Mouse (Mus musculus) cerebellum, adult 2 months (tissue): ENCODE measurements around the gene Cox8a. TPM values are rescaled to one million over a fixed set of nuclear protein-coding genes. Genes with fewer than 3 reads are reported as not detected.
A peak's percentile ranks its signal among the peaks of the same experiment; 100 is the strongest.

Experiments
- DNase-seq, 2 experiments: peaks; one replicate each; pipeline ENCODE4 v3.0.0; 2021
- H3K27ac ChIP-seq: fragments of 200-500 bp; 2 replicates; pipeline ENCODE4 v1.5.1; 2012; ENCODE audit warnings: low read length, control low read depth, inconsistent platforms; ENCODE audit not compliant: insufficient read depth
- H3K27me3 ChIP-seq: fragments of 200-500 bp; 2 replicates; pipeline ENCODE4 v1.6.1; 2012; ENCODE audit warnings: inconsistent platforms, mild to moderate bottlenecking, low read length, moderate library complexity; ENCODE audit not compliant: control insufficient read depth, insufficient read depth
- H3K4me1 ChIP-seq: fragments of 200-500 bp; 2 replicates; pipeline ENCODE4 v1.6.1; 2011; ENCODE audit warnings: low read length; ENCODE audit not compliant: control insufficient read depth, insufficient read depth
- H3K4me3 ChIP-seq: fragments of 200-500 bp; replicated peaks from 2 replicates; pipeline ENCODE3; 2011; ENCODE audit warnings: mild to moderate bottlenecking, low read depth, low read length, control low read depth; ENCODE audit not compliant: insufficient read depth
- CTCF ChIP-seq: fragments of 200-500 bp; IDR thresholded peaks from 2 replicates; pipeline ENCODE4 v1.5.1; 2011; ENCODE audit warnings: low read depth, mild to moderate bottlenecking, control low read depth, low read length, moderate library complexity, borderline replicate concordance; ENCODE audit not compliant: insufficient read depth
- POLR2A ChIP-seq: fragments of 200-500 bp; IDR thresholded peaks from 2 replicates; pipeline ENCODE4 v1.6.1; 2011; ENCODE audit warnings: low read length, control low read depth, borderline replicate concordance; ENCODE audit not compliant: insufficient read depth
- WGBS: fragments of 180-500 bp; shearing (Covaris S2); methylation state at CpG from one replicate; pipeline ENCODE4 v1.1.7; 2018; 5-methylcytosine and 5-hydroxymethylcytosine counted together
- polyA plus RNA-seq: library from polyadenylated mRNA; depleted of rRNA; stranded (reverse); fragments of >200 nt; gene quantifications from 2 replicates; pipeline ENCODE4 v1.2.3, GENCODE M21; 2012

Cox8a gene
- polyA plus RNA-seq, 1 experiment, result 1,171 TPM

DNA sequence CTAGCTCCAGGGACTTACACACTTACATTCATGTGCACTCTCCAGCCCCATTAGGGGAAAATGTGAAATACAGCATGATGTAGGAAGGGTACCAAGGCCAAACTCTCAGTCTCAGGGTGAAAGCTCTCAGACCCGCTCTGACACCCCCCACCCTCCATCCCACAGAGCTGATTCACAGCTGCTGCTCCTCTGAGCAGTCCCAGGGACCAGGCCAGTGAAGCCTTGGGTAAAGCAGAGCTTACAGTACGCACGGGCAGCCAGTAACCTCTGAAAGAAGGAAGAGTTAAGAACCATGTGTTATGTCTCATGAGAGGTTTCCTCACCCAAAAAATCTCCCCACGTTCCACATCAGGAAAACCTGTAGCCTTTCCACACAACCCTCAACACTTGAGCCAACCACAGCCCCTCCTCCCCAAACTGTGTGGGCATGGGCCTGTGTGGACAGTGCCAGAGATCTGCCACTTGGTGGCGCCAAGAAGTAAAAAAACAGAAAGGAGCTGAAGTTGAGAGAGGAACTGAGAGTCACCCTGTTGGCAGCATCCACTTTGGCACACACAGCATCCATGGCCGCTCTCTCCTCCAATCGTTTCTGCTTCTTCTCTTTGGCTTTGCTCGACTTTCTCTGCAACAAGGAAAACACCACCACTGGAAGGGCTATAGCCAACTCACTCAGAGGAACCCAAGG is 17.3 kb upstream of the Cox8a start:
- H3K27me3 ChIP-seq, result no peaks in the 10 kb centered on the region
- TF ChIP-seq POLR2A (no peak), CTCF (peak; percentile 86)
- H3K4me1 ChIP-seq, result peaks cover under 1% of the 10 kb centered on the region; the same call in 1 of the 2 replicates
- no peak overlapping the region for H3K27ac ChIP-seq
- DNase-seq, result peak; percentile 82 to 84
- 30% methylated on average over 8 of the region's 8 CpGs for WGBS
- no peak overlapping the region for H3K4me3 ChIP-seq

DNA sequence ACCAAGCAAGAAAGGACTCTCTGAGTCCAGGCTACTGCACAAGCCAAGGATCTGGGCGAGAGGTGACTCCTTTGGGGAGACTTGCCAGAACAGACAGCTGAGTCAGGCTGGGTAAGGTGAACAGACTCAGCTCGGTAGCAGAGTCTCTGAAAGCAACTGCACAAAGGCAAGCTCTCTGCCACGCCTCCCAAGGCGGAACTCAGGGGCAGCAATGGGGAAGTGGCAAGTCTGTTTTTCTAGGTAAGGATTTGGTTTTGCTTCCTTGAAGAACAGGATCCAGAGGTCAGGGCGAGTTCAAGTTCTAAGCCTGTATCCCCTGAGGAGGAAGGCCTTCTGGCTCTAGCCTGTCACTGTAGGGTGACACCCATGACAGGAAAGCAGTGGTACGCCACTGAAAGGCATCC is 9.1 kb upstream of the Cox8a start:
- TF ChIP-seq CTCF (no peak), POLR2A (no peak)
- peak in 1 of 2 experiments; percentile 6 for DNase-seq
- H3K4me1 ChIP-seq, result no peaks in the 10 kb centered on the region
- no peak overlapping the region for H3K27ac ChIP-seq
- H3K27me3 ChIP-seq, result no peaks in the 10 kb centered on the region
- WGBS, result 74% methylated on average over 6 of the region's 6 CpGs
- H3K4me3 ChIP-seq, result no peak overlapping the region

DNA sequence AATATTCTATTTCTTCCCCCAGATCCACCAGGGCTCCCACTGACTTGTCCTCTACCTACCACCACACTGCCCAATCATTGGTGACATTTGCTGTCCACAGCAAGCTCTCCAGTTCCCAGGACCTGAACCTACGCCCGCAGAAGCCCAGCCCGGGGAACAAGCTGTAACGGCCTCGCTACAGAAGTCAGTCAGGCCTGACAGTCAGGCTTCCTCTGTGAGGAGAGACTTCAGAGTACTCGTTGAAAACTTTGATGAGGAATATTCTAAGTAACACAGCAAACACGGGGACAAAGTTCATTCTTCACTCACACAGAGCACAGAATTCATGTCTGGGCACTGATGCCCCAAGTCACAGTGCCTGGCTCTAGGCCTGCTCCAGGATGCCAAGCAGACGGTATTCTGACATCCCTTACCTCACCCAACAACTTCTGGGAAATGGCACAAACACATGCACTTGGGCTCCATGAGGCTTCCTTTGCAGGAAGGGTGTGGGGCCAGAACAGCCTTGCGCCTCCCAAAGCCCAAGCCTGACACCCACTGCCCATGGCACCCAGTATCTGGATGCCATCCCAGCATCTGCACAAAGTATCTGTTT is 7.8 kb upstream of the Cox8a start:
- no peaks in the 10 kb centered on the region for H3K27me3 ChIP-seq
- no peaks in the 10 kb centered on the region for H3K4me1 ChIP-seq
- 79% methylated on average over 9 of the region's 9 CpGs for WGBS
- H3K27ac ChIP-seq, result no peak overlapping the region
- no peak overlapping the region for H3K4me3 ChIP-seq
- TF ChIP-seq POLR2A (no peak), CTCF (no peak)
- no peak for DNase-seq

DNA sequence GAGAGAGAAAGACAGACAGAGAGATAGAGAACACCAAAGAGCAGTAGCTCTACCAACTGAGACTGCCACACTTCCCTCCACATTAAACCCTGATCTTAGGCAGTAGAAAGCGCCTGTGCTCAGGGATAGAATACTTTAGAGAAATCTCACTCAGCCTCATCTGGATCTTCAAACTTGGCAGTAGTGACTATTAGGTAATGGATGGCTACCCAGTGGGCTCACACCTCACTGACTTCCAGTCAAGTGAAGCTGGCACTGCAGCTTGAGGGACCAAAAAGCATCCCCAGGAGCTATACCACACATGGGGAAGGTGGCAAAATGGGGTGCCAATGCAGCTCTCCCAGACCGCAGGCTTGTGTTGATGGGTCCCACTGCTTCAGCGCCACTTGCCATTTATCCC is 6.8 kb upstream of the Cox8a start:
- H3K4me1 ChIP-seq, result no peaks in the 10 kb centered on the region
- no peaks in the 10 kb centered on the region for H3K27me3 ChIP-seq
- no peak for TF ChIP-seq CTCF
- TF ChIP-seq POLR2A, result no peak
- no peak overlapping the region for H3K4me3 ChIP-seq
- no peak for DNase-seq
- WGBS, result 86% methylated on average over 3 of the region's 3 CpGs
- no peak overlapping the region for H3K27ac ChIP-seq

DNA sequence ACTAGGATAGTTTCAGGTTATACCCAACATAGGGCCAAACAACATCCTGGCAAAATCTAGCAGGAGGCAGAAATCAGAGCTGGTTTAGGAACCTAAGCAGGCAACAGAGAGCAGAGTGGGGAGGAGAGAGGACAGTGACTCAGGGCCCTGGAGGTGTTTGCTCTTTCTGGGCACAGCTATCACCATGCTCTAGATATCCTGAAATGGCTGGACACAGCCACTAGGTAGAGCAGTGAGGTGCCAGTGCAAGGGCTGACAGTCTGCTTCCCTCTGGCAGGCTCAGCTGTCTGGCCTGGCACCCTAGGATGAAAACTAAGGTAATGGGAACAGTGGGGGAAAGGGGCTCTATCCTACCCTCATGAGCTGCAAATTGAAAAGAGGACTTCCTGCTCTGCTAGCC is 6.1 kb upstream of the Cox8a start:
- TF ChIP-seq CTCF (no peak), POLR2A (no peak)

DNA sequence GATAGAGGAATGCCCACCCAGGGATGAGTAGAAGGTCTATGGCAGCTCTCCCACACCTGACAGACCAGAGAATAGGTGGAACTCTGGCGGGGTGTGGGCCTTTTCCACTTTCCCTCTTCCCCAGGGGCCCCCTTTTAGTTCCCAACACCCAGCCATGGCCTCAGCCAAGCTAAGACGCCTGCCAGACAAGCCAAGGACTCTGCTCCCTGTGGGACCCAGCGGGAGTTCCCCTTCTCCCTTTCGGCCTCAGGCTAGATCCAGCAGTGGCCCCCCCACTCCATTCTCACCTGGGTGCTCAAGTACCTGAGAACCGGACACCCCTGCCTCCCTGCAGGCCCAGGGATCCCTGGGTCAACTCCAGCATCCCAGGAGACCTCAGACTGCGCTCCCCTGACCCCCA is 4.8 kb upstream of the Cox8a start:
- TF ChIP-seq CTCF (no peak), POLR2A (no peak)
- WGBS, result 83% methylated on average over 6 of the region's 6 CpGs
- Histone ChIP-seq H3K27ac (no peak overlapping the region), H3K27me3 (no peaks in the 10 kb centered on the region), H3K4me1 (no peaks in the 10 kb centered on the region), H3K4me3 (no peak overlapping the region)
- DNase-seq, result no peak

More for the DNA sequence above, 6.1 kb upstream of the Cox8a start:
- no peak overlapping the region for H3K4me3 ChIP-seq
- no peak for DNase-seq
- H3K27me3 ChIP-seq, result no peaks in the 10 kb centered on the region
- no peak overlapping the region for H3K27ac ChIP-seq
- no peaks in the 10 kb centered on the region for H3K4me1 ChIP-seq

DNA sequence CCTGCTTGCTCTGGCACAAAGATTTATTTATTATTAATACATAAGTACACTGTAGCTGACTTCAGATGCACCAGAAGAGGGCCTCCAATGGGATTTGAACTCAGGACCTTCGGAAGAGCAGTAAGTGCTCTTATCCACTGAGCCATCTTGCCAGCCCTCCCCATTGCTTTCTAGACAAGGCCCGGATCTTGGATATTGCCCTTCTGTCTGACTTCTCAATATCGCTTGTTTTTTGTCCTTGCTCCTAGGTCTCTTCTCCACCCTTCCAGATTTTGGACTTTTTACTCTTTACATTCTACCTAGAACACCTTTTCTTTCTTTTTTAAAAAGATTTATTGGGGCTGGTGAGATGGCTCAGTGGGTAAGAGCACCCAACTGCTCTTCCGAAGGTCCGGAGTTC is 1.3 kb upstream of the Cox8a start:
- TF ChIP-seq CTCF (no peak), POLR2A (no peak)
- H3K4me3 ChIP-seq, result no peak overlapping the region
- 93% methylated on average over 5 of the region's 5 CpGs for WGBS
- H3K27me3 ChIP-seq, result no peaks in the 10 kb centered on the region
- peaks cover 15% of the 10 kb centered on the region for H3K4me1 ChIP-seq
- H3K27ac ChIP-seq, result no peak overlapping the region
- no peak for DNase-seq

DNA sequence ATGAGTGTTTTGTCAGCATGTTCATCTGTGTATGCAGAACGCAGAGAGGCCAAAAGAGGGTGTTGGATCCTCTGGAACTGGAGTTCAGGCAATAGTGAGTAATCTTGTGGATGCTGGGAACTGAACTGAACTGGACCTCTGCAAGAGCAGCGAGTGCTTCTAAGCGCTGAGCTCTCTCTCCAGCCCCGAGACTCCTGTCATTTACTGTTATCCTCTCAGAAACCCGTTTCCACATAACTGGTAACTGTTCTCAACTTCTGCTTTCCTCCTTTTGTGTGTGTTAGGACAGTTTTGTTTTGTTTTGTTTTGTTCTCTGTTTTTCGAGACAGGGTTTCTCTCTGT is 481 bp upstream of the Cox8a start:
- 12% methylated on average over 6 of the region's 6 CpGs for WGBS
- H3K4me1 ChIP-seq, result peaks cover 15% of the 10 kb centered on the region
- no peak overlapping the region for H3K27ac ChIP-seq
- H3K4me3 ChIP-seq, result no peak overlapping the region
- TF ChIP-seq POLR2A (no peak), CTCF (no peak)
- DNase-seq, result no peak
- H3K27me3 ChIP-seq, result no peaks in the 10 kb centered on the region
